Mouse (Mus musculus): ENCODE measurements around the gene Gtf3c6.
A peak's percentile ranks its signal among the peaks of the same experiment; 100 is the strongest.
"Not testable (repeated sequence)": the region's sequence is repeated elsewhere in the genome, so short reads cannot be mapped to it uniquely, and the experiment has no call there.

The Gtf3c6 gene

DNA sequence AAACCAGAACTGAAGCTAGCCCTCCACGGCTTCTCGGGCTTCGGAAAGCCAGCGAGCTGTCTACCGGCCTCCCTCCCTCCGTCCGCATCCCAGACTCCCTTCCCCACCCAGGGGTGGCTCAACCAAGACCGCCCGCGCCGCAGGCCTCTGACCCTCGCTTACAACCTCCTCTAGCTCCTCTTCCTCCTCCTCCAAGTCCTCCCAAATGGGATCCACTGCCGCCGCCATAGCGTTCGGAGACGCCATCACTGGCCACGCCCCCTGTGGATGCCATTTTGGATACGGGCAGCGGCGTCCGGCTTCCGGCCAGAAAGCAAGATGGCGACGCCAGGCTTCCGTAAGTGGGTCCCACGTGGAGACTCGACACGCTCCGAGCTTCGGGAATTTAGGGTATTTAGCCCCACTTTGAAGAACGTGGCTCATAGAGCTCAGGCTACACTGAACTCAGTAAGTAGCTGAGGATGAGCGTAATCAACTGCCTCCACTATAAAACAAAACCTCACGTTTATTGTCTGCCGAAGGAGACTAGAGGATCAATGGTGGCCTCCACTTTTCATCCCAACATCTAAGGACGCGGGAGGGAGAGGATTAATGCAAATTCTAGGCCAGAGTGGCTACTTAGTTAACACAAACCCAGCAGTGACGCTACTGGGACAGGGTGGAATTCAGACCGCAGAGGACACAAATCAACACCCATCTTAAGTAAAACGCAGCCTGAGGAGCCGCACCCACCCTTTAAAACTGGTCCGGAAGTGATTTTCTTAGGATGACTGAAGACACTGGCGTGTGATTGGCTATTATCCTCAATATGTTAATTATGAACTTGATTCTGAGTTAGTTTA is at the start of gene Gtf3c6:
TSS of gene Gtf3c6 (minus strand) at position 695 of the 842 bp plus-strand sequence.
- DNase-seq (ENCODE audit: low spot score): peak; percentile 77

DNA sequence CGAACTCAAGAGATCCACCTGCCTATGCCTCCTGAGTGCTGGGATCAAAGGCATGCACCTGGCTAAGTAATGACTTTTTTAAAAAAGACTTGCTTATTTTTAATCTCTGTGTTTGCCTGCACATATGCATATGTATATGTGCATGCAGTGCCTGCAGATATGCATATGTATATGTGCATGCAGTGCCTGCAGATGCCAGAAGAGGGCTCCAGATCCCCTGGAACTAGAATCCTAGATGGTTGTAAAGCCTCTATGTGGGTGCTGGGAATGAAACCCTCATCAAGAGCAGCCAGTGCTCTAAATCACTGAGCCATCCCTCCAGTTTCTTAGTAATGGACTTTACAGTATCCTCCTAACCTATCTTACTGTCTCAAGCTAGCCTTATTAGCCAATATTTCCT is 48.1 kb upstream of the Gtf3c6 start:
- no peak for DNase-seq (ENCODE audit: low spot score)

DNA sequence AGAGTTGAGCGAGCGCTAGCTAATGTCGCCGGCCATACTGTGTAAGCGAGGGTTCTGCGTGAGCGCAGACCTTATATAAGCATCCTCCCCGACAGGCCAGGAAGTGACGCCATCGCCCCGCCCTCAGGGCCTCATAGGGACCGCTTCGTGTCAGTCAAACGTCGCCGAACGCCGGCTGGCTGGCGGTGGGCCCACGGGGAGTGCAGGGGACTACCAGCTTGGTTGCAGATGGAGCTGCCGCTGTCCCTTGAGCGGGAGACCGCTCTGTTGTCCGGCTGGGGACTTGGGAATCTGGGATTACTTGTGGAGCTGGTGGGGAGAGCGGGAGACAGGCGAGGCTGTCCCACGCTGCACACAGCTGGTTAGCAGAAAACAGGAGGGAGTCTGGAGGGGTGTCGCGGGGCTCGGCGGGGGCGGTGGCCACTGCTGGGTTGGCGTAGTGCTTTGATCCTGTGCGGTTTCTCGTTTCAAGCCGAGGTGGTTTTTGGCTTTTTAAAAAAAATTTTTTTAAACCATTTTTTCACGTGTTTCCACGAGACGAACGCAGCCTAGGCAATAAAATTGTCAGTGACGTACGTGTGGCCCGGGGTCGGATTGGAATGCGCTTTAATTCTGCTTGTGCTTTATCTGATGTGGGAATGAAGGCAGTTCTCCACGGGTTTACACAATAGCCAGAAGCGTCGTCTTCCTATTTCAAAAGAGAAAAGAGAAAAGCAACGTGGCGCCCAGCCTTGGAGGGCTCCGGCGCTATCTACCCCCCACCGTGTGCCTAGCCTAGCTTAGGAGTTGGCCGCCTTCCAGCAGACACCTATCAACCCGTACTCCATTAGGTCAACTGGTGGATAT is 44.5 kb upstream of the Gtf3c6 start, which contains the start of gene Amd1:
TSS of gene Amd1 (minus strand) at position 47 of the 846 bp plus-strand sequence.
- DNase-seq (ENCODE audit: low spot score): peak; percentile 100

DNA sequence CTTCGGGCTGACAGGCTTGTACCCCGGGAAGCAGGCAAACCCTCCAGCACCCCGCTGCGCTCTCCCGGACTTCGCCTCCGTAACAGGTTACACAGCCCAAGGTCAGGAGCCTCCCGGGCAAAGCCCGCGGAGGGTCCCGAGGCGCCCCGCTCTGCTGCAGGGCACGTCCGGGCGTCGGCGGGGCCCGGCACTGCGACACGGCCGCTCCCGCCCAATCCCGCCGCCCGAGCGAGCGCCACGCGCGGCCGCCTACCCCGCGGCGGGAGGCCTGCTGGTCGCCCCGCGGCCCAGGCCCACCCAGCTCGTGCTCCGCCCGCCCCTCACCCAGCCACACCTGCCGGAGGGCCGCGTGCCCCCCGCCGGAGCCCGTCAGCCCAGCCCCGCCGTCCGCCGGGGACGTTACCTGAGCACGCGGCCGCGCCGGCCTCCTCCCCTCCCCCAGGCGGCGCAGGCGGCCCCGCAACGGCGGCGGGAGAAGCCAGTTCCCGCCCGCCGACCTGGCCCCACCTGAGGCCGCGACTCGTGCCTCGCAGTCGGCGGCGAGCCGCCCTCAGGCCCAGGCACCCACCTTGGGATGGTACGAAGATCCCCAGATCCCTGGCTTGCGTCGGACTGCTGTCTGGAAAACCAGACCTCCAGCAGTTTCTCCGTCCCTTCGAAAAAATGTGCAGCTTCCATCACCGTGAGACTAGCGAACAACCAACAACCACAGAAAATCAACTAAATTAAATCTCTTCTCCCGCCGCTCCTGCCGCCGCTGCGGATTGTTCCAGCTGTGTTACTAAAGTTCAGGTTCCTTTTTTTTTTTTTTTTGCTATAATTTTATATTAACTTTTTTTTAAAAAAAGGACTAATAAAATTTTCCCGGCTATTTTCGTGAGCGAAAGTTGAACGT is 43.5 kb upstream of the Gtf3c6 start:
- DNase-seq (ENCODE audit: low spot score): not testable (repeated sequence)

DNA sequence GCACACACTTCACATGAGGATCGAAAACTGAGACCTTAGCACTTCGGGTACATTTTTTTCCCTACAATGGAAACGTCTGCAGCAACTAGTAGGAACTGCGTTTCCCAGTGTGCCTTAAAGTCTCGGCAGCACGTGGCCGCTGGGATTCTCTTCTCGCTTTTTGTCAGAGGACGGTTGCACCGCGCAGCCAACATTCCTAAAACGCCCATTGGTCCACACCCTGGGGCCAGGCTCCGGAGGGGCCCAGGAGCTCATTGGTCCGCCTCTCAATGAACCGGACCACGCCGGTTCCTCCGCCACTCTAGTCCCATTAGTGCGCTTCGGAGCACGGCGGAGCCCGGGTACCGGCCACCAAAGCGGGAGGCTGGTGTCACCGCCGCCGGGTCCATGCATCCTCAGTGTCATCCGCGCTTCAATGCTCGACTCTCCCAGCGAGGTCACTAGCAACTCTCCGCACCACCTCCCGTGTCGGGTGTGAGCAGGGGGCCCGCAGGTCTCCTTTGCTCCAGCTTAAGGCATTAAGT is 42.8 kb upstream of the Gtf3c6 start:
- DNase-seq (ENCODE audit: low spot score): peak; percentile 46

DNA sequence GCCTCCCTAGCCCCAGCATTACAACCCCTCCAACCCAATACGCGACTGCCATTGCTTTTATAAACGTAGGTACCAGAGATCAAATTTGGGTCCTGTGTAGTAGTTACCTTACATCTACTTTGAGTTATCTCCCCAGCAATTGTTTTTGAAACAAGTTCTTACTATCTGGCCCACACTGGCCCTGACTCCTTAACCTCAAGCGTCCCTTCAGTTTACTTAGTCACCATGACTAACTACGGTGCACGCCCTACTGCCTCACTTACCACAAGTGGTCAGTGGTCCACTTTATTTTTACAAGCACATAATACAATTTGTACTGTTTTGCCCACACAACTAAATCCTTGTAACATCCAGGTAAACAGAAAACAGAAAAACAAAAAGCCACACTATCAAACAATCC is 34.7 kb upstream of the Gtf3c6 start:
- DNase-seq (ENCODE audit: low spot score): no peak

DNA sequence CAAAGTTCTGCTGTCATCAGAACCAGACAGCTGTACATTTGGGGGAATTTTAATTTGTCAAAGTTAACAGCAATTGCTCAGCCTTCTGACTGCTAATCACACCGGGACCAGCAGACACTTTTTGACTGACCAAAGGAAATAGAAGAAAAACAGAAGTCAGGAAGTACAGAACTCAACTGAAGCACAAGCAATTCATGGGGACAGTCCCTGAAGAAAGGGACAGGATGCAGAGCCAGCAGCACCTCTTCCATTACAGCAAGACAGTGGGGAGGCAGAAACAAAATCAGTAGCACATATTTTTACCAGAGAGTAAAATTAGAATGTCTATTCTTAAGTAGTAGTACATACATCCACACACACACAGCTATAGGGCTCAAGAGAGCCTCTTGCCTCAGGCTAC is 28.9 kb upstream of the Gtf3c6 start:
- no peak for DNase-seq (ENCODE audit: low spot score)

DNA sequence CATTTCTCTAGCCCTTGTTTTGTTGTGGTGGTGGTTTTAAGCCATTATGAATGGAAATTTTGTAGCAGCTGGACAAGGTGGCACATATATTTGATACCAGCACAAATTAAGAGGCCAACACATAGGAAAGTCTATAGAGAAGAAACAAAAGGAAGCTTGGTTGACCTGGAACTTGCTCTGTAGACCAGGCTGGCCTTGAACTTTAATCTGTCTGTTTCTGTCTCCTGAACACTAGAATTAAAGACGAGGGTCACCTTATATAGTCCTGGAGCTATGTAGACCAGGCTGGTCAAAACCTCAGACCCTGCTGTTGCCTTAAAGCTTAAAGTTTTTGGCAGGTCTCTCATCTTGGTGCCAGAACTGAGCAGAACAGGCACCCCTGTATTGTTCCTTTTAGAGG is 27.7 kb upstream of the Gtf3c6 start:
- no peak for DNase-seq (ENCODE audit: low spot score)

DNA sequence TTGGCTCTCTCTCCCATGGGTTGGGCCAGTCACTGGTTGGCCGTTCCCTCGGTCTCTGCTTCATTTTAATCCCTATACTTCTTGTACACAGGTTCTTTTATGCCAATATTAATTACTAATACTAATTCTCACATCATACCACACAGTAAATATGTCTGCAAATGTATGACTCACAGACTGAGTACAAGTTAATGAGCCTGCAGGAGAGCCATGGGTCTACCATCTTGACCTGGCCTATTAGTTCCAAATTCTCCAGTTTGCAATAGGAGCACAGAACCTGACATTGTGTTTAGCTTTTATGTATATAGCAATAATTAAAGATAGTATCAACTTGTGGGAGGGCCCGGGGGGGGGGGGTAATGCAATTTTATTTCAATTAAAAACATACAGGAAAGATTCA is 27.1 kb upstream of the Gtf3c6 start:
- DNase-seq (ENCODE audit: low spot score): no peak

DNA sequence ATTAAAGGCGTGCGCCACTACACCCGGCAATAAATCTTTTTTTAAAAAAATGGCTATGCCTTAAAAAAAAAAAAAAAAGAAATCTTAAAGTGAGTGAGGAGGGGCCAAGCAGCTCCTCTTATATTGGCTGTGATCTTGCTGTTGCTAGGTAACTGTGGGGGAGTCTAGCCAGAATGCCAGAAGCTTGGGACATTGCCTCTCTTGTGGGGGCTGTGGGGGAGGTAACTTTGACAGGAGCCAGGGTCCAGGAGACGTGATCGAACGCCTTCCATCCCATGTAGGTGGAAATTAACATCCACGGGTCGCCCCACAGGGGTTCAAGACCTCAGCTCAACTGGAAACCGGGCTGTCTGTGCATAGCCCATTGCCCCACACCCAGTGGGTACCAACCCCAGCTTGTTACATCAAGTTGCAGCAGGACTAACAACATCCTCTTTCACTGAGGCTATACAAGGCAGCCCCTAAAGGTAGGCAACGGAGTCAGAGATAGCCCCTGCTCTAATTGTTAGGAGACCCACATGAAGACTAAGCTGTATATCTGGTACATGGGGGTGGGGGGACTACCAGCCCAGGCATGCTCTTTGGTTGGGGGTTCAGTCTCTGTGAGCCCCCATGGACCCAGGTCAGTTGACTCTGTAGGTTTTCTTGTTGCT is 26.4 kb upstream of the Gtf3c6 start:
- DNase-seq (ENCODE audit: low spot score): no peak

DNA sequence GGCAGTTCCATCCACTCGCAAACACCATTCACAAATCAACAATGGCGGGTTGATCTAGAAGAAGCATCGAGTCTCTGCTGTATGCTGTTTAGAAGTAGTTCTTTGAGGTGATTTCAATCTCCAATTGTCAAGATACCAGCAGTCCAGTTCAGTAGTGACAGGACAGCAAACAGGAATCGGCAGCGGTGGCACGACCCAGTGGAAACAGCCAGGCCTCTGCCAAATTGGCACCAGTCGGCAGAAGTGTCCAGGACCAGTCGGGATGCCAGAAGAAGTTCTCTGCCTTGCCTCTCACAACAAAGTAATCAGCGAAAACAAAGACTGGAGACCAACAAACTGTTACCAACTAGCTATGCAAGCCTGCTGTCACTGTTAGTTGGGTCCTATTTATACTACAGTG is 25.7 kb upstream of the Gtf3c6 start:
- DNase-seq (ENCODE audit: low spot score): no peak

DNA sequence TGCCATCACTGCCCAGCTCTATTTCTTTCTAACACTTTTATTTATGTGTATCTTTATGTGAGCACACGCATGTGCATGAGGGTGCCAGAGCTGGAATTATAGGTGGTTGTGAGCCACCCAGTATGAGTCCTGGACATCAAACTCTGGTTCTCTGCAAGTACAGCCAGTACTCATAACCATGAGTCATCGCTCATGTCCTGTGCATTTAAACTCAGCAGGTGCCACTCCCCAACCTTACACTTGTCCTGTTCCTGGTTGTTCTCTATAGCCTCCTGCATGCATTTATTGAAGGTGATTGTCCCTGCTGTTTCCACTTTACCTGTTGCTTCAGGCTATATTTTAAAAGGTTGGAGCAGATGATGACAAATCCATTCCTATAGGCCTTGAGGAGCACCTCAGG is 23.7 kb upstream of the Gtf3c6 start:
- DNase-seq (ENCODE audit: low spot score): no peak

DNA sequence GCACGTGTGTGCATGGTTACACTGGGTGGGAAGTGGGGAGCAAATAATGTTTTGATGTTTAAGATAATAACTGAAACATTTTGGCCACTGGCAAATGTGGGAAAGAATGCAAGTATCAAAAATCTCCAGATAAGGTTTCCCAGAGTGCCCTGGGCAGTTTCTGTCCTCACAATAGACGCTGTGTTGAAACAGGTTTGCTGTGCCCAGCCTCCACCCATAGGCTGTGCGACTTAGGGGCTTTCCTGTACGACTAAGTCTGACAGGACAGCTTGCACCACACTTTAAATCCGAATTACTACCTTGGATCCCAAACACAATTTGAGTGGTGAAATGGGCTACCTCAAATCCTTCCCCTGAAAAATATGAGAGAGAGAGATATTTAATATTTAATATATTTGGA is 20.4 kb upstream of the Gtf3c6 start:
- no peak for DNase-seq (ENCODE audit: low spot score)

DNA sequence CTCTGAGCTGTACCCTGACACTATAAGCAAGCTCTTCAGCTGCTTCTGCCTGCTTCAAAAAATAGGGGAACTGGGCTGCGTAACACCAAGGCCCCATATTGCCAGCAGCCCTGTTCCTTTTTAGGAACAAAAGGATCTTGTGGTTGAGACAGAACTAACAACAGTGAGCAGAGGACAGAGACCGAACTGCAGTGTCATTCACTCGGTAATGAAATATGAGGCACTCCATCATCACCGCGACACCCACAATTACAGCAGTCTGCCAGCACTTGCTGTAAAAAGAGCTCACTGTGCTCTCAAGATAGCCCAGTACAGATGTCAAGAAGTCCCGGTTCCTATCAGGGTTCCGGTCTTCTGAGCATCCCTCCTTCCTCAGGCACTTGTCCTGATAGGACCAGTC is 18.1 kb upstream of the Gtf3c6 start:
- DNase-seq (ENCODE audit: low spot score): no peak

DNA sequence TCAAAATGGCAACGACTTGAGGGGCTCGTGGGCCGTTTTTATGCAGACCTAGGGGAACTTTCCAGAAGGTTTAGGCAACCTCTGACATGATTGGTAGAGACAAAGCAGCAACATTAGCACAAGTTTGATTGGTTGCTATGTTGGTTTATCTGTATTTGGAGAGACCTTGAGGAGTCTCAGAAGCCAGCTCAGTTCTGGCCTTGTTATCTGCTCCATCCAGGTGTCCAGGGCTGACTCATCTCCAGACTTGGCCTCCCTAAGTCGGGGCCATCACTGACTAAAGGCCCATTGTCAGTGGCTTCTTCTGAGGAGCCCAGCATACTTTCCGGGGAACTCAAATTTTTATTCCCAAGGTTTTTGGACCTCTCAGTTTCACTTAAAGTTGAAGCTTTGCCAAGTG is 16.0 kb upstream of the Gtf3c6 start:
- DNase-seq (ENCODE audit: low spot score): no peak

DNA sequence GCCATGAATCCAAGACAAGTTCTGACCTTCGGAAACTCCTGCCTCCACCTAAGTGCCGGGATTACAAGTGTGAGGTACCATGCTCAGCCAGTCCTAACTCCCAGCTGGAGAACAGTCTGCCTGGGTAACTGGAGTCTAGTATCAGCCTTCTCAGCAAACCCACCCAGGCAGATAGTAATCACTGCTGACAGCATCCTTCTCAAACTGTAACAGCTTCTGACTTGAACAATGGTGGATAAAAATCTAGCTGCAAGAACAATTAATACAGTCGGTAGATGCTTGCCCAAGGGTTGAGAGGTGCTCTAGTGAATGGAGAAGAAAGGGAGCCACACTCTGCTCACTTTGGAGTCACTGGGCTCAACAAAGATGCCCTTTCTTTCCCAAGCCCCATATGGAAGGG is 13.3 kb upstream of the Gtf3c6 start:
- DNase-seq (ENCODE audit: low spot score): no peak

DNA sequence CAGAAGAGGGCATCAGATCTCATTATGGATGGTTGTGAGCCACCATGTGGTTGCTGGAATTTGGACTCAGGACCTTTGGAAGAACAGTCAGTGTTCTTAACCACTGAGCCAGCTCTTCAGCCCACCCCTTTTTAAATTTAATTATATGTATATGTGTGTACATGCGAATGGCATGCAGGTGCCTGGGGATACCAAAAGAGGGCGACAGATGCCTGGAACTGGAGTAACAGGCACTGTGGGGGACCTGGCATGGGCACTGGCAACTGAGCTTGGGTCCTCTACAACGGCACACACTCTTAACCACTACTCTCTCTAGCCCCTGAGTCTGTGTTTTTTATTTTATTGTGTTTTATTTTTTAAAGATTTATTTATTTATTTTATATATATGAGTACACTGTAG is 7.0 kb upstream of the Gtf3c6 start:
- DNase-seq (ENCODE audit: low spot score): no peak

DNA sequence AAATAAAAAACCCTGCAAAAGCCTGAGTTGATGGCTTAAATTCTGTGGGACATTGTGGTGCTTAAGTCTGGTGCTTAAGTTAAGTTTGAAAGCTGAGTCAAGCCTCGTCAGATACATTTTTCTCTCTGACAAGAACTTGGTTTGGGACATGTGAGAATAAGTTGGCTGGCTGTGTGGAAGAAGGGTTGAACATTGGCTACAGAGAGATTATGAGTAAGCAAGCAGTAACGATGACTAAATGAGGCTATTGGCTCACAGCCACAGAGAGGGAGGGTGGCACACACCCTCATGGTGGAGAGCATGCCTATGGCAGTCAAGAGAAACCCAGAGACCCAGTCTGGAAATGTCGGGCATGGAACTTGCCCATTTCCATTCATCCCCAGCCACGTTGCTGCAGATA is 5.8 kb upstream of the Gtf3c6 start:
- DNase-seq (ENCODE audit: low spot score): no peak

DNA sequence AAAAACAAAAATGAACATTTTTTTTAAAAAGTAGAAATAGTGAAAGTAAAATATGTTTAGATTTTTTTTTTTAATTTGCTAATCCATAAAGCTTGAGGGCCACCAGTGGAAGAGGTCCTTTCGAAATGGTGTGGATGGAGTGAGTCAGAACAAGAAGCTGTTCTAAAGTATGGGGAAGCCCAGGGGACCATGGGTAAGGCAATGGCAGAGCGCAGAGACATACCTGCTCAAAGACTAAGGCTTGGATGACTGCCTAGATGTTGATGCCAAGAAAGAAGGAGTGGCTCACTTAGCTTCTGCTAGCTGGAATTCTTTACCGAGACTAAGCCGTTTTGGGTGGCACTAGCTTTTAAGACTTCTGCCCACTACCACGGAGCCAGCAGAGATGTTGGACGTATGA is 4.3 kb upstream of the Gtf3c6 start:
- no peak for DNase-seq (ENCODE audit: low spot score)

DNA sequence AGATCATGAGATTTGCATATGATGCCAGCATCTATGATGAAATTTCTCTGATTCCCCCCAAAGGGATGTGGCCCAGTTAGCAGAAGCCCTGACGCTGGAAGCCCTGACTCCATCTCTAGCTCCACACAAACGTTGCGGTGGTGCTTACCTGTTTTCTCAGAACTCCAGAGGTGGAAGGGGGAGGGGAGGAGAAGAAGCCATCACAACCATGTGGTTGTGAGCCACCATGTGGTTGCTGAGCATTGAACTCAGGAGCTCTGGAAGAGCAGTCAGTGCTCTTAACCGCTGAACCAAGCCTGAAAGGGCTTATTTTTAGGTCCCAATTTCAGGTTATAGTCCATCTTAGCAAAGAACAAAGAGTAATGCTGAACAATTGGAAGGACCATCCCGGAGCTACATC is 2.4 kb upstream of the Gtf3c6 start:
- no peak for DNase-seq (ENCODE audit: low spot score)

DNA sequence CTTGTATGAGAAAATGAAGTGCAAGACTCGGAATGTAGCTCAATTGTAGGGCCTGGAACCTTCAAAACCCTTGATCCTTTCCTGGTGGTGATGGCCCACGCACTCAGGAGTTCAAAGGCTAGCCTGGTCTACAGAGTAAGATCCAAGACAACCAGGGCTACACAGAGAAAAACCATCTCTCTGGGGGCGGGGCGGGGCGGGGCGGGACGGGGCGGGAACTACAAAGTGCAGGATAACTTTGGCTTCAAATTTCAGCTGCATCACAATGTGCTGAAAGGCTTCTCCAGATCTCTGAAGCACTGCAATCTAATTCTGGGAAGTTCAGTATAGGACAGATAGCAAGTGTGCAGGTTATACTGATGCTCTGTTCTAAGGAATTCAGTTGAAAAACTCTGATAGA is 1.6 kb upstream of the Gtf3c6 start:
- no peak for DNase-seq (ENCODE audit: low spot score)
